Mouse (Mus musculus) neural tube, embryonic 11.5 days (tissue): Measurements from ENCODE around the gene Chadl. TPM values are rescaled to one million over a fixed set of nuclear protein-coding genes. Genes with fewer than 3 reads are reported as not detected.
"Not testable (repeated sequence)": the region's sequence is repeated elsewhere in the genome, so short reads cannot be mapped to it uniquely, and the experiment has no call there.

Source experiments
- ATAC-seq: fragments of 200-750 bp; cut with Nextera tagmentation; 2 replicates; pipeline ENCODE4 v1.8.0; 2017; ENCODE audit warnings: moderate number of reproducible peaks, mild to moderate bottlenecking, moderate TSS enrichment, moderate library complexity; ENCODE audit not compliant: insufficient read depth, low FRiP score, low TSS enrichment
- DNase-seq: peaks from one replicate; pipeline ENCODE4 v3.0.0-alpha.2; 2015; ENCODE audit warnings: low spot score
- H3K27ac ChIP-seq: fragments of 300-500 bp; sonication (generic); 2 replicates; pipeline ENCODE4 v1.5.1; 2014; ENCODE audit warnings: low read depth, mild to moderate bottlenecking, low read length
- H3K27me3 ChIP-seq: fragments of 300-500 bp; sonication (generic); 2 replicates; pipeline ENCODE4 v1.6.1; 2014; ENCODE audit warnings: mild to moderate bottlenecking, low read length, mixed read lengths; ENCODE audit not compliant: control insufficient read depth, insufficient read depth
- H3K36me3 ChIP-seq: fragments of 300-500 bp; sonication (generic); 2 replicates; pipeline ENCODE4 v1.6.1; 2014; ENCODE audit warnings: mild to moderate bottlenecking, low read length, moderate library complexity, mixed read lengths; ENCODE audit not compliant: control insufficient read depth, insufficient read depth
- H3K4me1 ChIP-seq: fragments of 300-500 bp; sonication (generic); 2 replicates; pipeline ENCODE4 v1.6.1; 2014; ENCODE audit warnings: low read length, mixed read lengths; ENCODE audit not compliant: control insufficient read depth, insufficient read depth
- H3K4me2 ChIP-seq: fragments of 300-500 bp; sonication (generic); 2 replicates; pipeline ENCODE4 v1.6.1; 2014; ENCODE audit warnings: low read depth, mild to moderate bottlenecking, moderate library complexity
- H3K4me3 ChIP-seq: fragments of 300-500 bp; sonication (generic); 2 replicates; pipeline ENCODE4 v1.5.1; 2014; ENCODE audit warnings: low read depth, low read length
- H3K9ac ChIP-seq: fragments of 300-500 bp; sonication (generic); 2 replicates; pipeline ENCODE4 v1.6.1; 2014; ENCODE audit warnings: mild to moderate bottlenecking, low read length
- H3K9me3 ChIP-seq: fragments of 300-500 bp; sonication (generic); 2 replicates; pipeline ENCODE4 v1.6.1; 2016; ENCODE audit warnings: low read length; ENCODE audit not compliant: control insufficient read depth
- WGBS: fragments of 180-500 bp; shearing (Covaris S2); extraction: QIAGEN DNeasy Blood & Tissue Kit; methylation state at CpG from one replicate; pipeline ENCODE4 v1.1.7; 2014; 5-methylcytosine and 5-hydroxymethylcytosine counted together
- polyA plus RNA-seq: library from polyadenylated mRNA; unstranded; fragments of >200 nt; fragmentation: Nextera tagmentation; extraction: Ambion mirVana; gene quantifications from 2 replicates; pipeline ENCODE4 v1.2.1, GENCODE M21; 2014

The Chadl gene
- polyA plus RNA-seq, 1 experiment from 2014 or later: 3.0 TPM

GRCm38 (mm10) chr15:81708991-81709390 lies 11.9 kb upstream of the Chadl start:
- H3K9ac ChIP-seq: no peak overlapping the region
- H3K4me2 ChIP-seq: no peak overlapping the region
- ATAC-seq (no peak), DNase-seq (no peak)
- H3K27me3 ChIP-seq: no peaks in the 10 kb centered on the region
- H3K4me3 ChIP-seq: no peak overlapping the region
- H3K4me1 ChIP-seq: no peaks in the 10 kb centered on the region
- WGBS: 93% methylated on average over 11 of the region's 11 CpGs
- no peak overlapping the region for H3K27ac ChIP-seq
- H3K36me3 ChIP-seq: peaks cover 43% of the 10 kb centered on the region
- H3K9me3 ChIP-seq: no peaks in the 10 kb centered on the region

GRCm38 (mm10) chr15:81703094-81703489 lies 6.0 kb upstream of the Chadl start:
- Histone ChIP-seq H3K4me2 (no peak overlapping the region), H3K27me3 (no peaks in the 10 kb centered on the region), H3K4me3 (no peak overlapping the region), H3K27ac (no peak overlapping the region), H3K36me3 (peaks cover 16% of the 10 kb centered on the region), H3K4me1 (no peaks in the 10 kb centered on the region), H3K9me3 (no peaks in the 10 kb centered on the region), H3K9ac (no peak overlapping the region)
- WGBS: 82% methylated on average over 3 of the region's 3 CpGs
- no peak for ATAC-seq
- no peak for DNase-seq

- H3K36me3 ChIP-seq: peaks cover 16% of the 10 kb centered on the region
- ATAC-seq (no peak), DNase-seq (no peak)
- WGBS: 87% methylated on average over 13 of the region's 13 CpGs
- H3K4me1 ChIP-seq: no peaks in the 10 kb centered on the region
- H3K4me3 ChIP-seq: no peak overlapping the region
- no peaks in the 10 kb centered on the region for H3K9me3 ChIP-seq
- H3K9ac ChIP-seq: no peak overlapping the region
- no peaks in the 10 kb centered on the region for H3K27me3 ChIP-seq
- no peak overlapping the region for H3K27ac ChIP-seq
- no peak overlapping the region for H3K4me2 ChIP-seq
Measured at GRCm38 (mm10) chr15:81702306-81703093, 5.4 kb upstream of the Chadl start.

- not testable (repeated sequence) for H3K27ac ChIP-seq, DNase-seq, H3K4me3 ChIP-seq, H3K9me3 ChIP-seq, ATAC-seq, H3K4me1 ChIP-seq, H3K4me2 ChIP-seq, H3K9ac ChIP-seq, H3K27me3 ChIP-seq
- WGBS: 81% methylated on average over 4 of the region's 4 CpGs
- peaks cover 11% of the 10 kb centered on the region for H3K36me3 ChIP-seq
Measured at GRCm38 (mm10) chr15:81701350-81701749, 4.3 kb upstream of the Chadl start.

GRCm38 (mm10) chr15:81700601-81701000 lies 3.5 kb upstream of the Chadl start:
- 80% methylated on average over 8 of the region's 8 CpGs for WGBS
- ATAC-seq (no peak), DNase-seq (no peak)
- H3K9ac ChIP-seq: no peak overlapping the region
- H3K27me3 ChIP-seq: peaks cover 5% of the 10 kb centered on the region; the same call in 1 of the 2 replicates
- H3K4me2 ChIP-seq: no peak overlapping the region
- no peak overlapping the region for H3K4me3 ChIP-seq
- H3K9me3 ChIP-seq: no peaks in the 10 kb centered on the region
- H3K36me3 ChIP-seq: peaks cover 6% of the 10 kb centered on the region
- no peaks in the 10 kb centered on the region for H3K4me1 ChIP-seq
- no peak overlapping the region for H3K27ac ChIP-seq

- no peak for DNase-seq
Measured at GRCm38 (mm10) chr15:81700161-81700560, 3.1 kb upstream of the Chadl start.

GRCm38 (mm10) chr15:81698532-81698931 lies 1.4 kb upstream of the Chadl start:
- Histone ChIP-seq H3K4me2 (no peak overlapping the region), H3K4me1 (peaks cover 6% of the 10 kb centered on the region; the same call in 1 of the 2 replicates), H3K4me3 (no peak overlapping the region), H3K27me3 (peaks cover 24% of the 10 kb centered on the region), H3K27ac (no peak overlapping the region), H3K9me3 (no peaks in the 10 kb centered on the region), H3K36me3 (peaks cover 3% of the 10 kb centered on the region; the same call in 1 of the 2 replicates), H3K9ac (no peak overlapping the region)
- WGBS: 69% methylated on average over 2 of the region's 2 CpGs
- ATAC-seq: no peak
- DNase-seq: no peak

More at GRCm38 (mm10) chr15:81700161-81700560, 3.1 kb upstream of the Chadl start:
- Histone ChIP-seq H3K36me3 (peaks cover 6% of the 10 kb centered on the region), H3K4me2 (no peak overlapping the region), H3K4me1 (no peaks in the 10 kb centered on the region), H3K9ac (no peak overlapping the region), H3K9me3 (no peaks in the 10 kb centered on the region), H3K27me3 (peaks cover 8% of the 10 kb centered on the region), H3K27ac (no peak overlapping the region), H3K4me3 (no peak overlapping the region)
- ATAC-seq: no peak
- WGBS: 71% methylated on average over 2 of the region's 2 CpGs

GRCm38 (mm10) chr15:81697847-81698246 lies 760 bp upstream of the Chadl start:
- Histone ChIP-seq H3K4me2 (no peak overlapping the region), H3K27ac (no peak overlapping the region), H3K9ac (no peak overlapping the region), H3K4me1 (peaks cover 6% of the 10 kb centered on the region; the same call in 1 of the 2 replicates), H3K36me3 (no peaks in the 10 kb centered on the region; the same call in 1 of the 2 replicates), H3K4me3 (no peak overlapping the region), H3K27me3 (peaks cover 31% of the 10 kb centered on the region), H3K9me3 (no peaks in the 10 kb centered on the region)
- DNase-seq (no peak), ATAC-seq (no peak)
- WGBS: 53% methylated on average over 3 of the region's 3 CpGs

- H3K4me2 ChIP-seq: peak overlapping the region; percentile 85
- ATAC-seq (no peak), DNase-seq (no peak)
- peaks cover 6% of the 10 kb centered on the region; the same call in 1 of the 2 replicates for H3K4me1 ChIP-seq
- H3K4me3 ChIP-seq: peak overlapping the region; percentile 54
- no peaks in the 10 kb centered on the region; the same call in 1 of the 2 replicates for H3K36me3 ChIP-seq
- H3K9ac ChIP-seq: peak overlapping the region; percentile 65
- peaks cover 44% of the 10 kb centered on the region for H3K27me3 ChIP-seq
- WGBS: 24% methylated on average over 19 of the region's 19 CpGs
- no peaks in the 10 kb centered on the region for H3K9me3 ChIP-seq
- no peak overlapping the region for H3K27ac ChIP-seq
Measured at GRCm38 (mm10) chr15:81694891-81695290, 2.2 kb downstream of the Chadl start.
